Mouse (Mus musculus): ENCODE results near the gene Nup155. TPM values are rescaled to one million over a fixed set of nuclear protein-coding genes. Genes with fewer than 3 reads are reported as not detected.
A peak's percentile ranks its signal among the peaks of the same experiment; 100 is the strongest.
"Not testable (repeated sequence)": the region's sequence is repeated elsewhere in the genome, so short reads cannot be mapped to it uniquely, and the experiment has no call there.

Nup155 gene
- polyA plus RNA-seq, 1 experiment = 17.1 TPM

DNA sequence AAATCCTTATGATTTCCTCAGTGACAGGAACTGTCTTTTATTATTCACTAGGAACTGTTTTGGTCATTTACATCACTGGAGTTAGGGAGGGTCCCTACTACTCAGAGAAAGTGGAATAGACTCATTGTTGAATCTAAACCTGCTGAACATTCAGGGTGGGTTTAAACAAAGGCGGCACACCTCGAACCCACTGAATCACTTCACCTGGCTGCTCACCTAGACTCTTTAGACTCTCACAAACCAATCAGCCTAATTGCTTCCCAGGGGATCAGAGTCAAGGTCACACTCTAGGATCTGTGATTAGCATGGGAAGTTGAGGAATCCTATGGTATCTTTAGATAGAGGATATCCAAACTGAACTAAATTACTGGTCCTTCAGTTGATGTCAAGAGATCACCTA lies 18.4 kb upstream of the Nup155 start:
- Histone ChIP-seq H3K36me3 (ENCODE audit: control insufficient read depth, insufficient read depth, low read length) (peaks cover 15% of the 10 kb centered on the region; the same call in 1 of the 2 replicates), H3K4me1 (replicated peaks; ENCODE audit: control insufficient read depth, insufficient read depth, low read length) (no peaks in the 10 kb centered on the region), H3K27me3 (ENCODE audit: control insufficient read depth, insufficient read depth, low read length) (no peaks in the 10 kb centered on the region), H3K27ac (ENCODE audit: control insufficient read depth, insufficient read depth, low read length) (no peak overlapping the region), H3K4me3 (ENCODE audit: control insufficient read depth, insufficient read depth, low read length) (no peak overlapping the region)
- TF ChIP-seq POLR2A (IDR thresholded peaks at IDR 0.05; ENCODE audit: control insufficient read depth, extremely low read depth, insufficient read depth, low read length, poor library complexity) = no peak
- TF ChIP-seq CTCF (IDR thresholded peaks at IDR 0.05; ENCODE audit: borderline replicate concordance, control insufficient read depth, extremely low read depth, insufficient read depth, low read length, poor library complexity) = no peak
- WGBS = 98% methylated on average over 2 of the region's 2 CpGs
- no peak for DNase-seq

DNA sequence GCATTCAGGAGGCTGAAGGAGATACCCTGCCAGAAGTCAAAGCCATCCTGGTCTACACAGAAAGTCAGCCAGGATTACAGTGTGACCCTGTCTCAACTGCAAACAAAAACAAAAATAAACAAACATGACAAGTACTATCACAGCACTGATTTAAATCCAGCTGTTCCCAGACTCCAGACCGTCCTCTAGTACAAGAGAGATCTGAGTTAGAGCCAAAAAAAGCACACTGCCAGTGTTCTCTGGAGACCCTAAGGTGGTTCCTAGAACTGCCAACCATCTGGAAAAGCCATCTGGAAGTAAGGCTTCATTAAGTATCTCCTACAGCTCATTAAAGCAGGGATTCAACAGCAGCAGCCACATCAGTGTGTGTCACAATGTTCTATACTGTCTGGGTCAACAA lies 16.4 kb upstream of the Nup155 start:
- peaks cover 21% of the 10 kb centered on the region; the same call in 1 of the 2 replicates for H3K36me3 ChIP-seq (ENCODE audit: control insufficient read depth, insufficient read depth, low read length)
- WGBS = 100% methylated on average over 1 of the region's 1 CpGs
- H3K4me3 ChIP-seq (ENCODE audit: control insufficient read depth, insufficient read depth, low read length); DNase-seq; H3K27ac ChIP-seq (ENCODE audit: control insufficient read depth, insufficient read depth, low read length); H3K27me3 ChIP-seq (ENCODE audit: control insufficient read depth, insufficient read depth, low read length); H3K4me1 ChIP-seq (replicated peaks; ENCODE audit: control insufficient read depth, insufficient read depth, low read length): not testable (repeated sequence)

- Histone ChIP-seq H3K4me3 (ENCODE audit: control insufficient read depth, insufficient read depth, low read length) (no peak overlapping the region), H3K27me3 (ENCODE audit: control insufficient read depth, insufficient read depth, low read length) (no peaks in the 10 kb centered on the region), H3K27ac (ENCODE audit: control insufficient read depth, insufficient read depth, low read length) (no peak overlapping the region), H3K4me1 (replicated peaks; ENCODE audit: control insufficient read depth, insufficient read depth, low read length) (peaks cover 2% of the 10 kb centered on the region), H3K36me3 (ENCODE audit: control insufficient read depth, insufficient read depth, low read length) (peaks cover 18% of the 10 kb centered on the region; the same call in 1 of the 2 replicates)
- peak; percentile 83 for DNase-seq
- 34% methylated on average over 7 of the region's 7 CpGs for WGBS
- no peak for TF ChIP-seq CTCF (IDR thresholded peaks at IDR 0.05; ENCODE audit: borderline replicate concordance, control insufficient read depth, extremely low read depth, insufficient read depth, low read length, poor library complexity)
- no peak for TF ChIP-seq POLR2A (IDR thresholded peaks at IDR 0.05; ENCODE audit: control insufficient read depth, extremely low read depth, insufficient read depth, low read length, poor library complexity)
These were observed 11.2 kb upstream of the Nup155 start for GRCm38 (mm10) chr15:8097853-8098252.

DNA sequence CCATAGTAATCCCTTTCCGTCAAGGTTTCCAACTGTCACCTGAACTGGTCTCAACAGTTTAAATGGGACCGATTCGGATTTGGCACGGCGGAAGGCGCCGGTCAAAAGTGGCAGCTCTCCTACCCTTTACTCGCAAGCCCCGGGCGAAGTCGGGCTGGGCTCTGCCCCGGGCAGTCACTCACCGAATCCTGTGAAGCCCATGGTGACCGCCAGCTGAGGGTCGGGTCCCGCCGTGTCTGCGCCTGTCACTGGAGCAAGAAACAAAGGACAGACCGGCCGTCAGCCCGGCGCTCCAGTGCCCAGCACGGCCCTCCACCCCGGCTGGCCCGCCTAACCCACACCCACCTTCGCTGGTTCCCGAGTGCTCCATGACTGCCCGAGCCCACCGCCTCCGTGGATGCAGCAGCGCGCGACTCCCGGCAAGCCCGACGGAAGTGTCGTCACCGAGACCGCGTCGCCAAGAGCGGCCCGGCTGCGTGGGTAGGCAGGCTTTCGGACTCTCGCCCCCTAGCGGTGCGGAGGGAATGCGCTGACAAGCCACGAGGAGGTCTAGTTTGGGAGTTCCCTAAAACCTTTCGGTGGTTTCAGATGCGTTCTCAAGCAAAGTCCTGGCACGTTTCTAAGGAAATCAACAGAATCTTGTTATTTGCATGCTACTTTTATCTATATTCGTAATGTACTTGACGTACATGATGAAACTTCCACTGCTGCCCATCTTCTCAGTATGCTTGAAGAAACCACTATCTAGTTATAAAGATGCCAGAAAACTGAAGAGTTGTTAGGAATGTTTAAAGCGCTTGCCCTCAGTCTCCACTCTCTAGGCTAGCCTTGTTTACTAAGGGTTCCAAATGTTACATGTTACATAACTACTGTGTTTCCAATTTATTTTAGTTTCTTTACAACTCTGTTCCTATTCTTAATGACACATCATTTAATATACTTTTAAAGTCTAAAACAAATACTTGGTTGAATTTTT lies 10.0 kb upstream of the Nup155 start, which contains the start of gene Wdr70:
Gene Wdr70 (minus strand): TSS at position 436 of the 976 bp plus-strand sequence.
- DNase-seq = peak; percentile 96
- WGBS = 2% methylated on average over 56 of the region's 56 CpGs
- peak; percentile 51; the same call in 1 of the 2 replicates for TF ChIP-seq POLR2A (IDR thresholded peaks at IDR 0.05; ENCODE audit: control insufficient read depth, extremely low read depth, insufficient read depth, low read length, poor library complexity)
- TF ChIP-seq CTCF (IDR thresholded peaks at IDR 0.05; ENCODE audit: borderline replicate concordance, control insufficient read depth, extremely low read depth, insufficient read depth, low read length, poor library complexity) = peak; percentile 95
- Histone ChIP-seq H3K27me3 (ENCODE audit: control insufficient read depth, insufficient read depth, low read length) (no peaks in the 10 kb centered on the region), H3K4me3 (ENCODE audit: control insufficient read depth, insufficient read depth, low read length) (peak within 1 kb of the TSS; percentile 99), H3K27ac (ENCODE audit: control insufficient read depth, insufficient read depth, low read length) (no peak within 1 kb of the TSS), H3K4me1 (replicated peaks; ENCODE audit: control insufficient read depth, insufficient read depth, low read length) (peaks cover 2% of the 10 kb centered on the region), H3K36me3 (ENCODE audit: control insufficient read depth, insufficient read depth, low read length) (peaks cover 11% of the 10 kb centered on the region; the same call in 1 of the 2 replicates)

DNA sequence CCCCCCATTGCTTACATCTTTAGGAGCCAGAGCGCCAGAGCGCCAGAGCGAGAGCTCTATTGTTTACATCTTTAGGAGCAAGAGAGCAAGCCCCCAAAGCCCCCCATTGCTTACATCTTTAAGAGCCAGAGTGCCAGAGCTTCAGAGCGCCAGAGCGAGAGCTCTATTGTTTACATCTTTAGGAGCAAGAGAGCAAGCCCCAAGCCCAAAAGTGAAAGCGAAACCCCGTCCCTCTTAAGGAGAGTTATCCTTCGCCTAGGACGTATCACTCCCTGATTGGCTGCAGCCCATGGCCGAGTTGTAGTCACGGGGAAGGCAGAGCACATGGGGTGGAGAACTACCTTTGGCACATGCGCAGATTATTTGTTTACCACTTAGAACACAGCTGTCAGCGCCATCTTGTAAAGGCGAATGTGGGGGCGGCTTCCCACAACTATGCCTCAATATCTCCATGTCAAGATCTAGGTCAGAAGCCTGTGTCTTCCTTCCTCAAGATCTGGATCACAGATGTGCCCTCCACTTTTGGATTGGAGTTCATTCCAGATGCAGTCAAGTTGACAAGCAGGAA lies 7.0 kb upstream of the Nup155 start:
- H3K4me1 ChIP-seq (replicated peaks; ENCODE audit: control insufficient read depth, insufficient read depth, low read length); H3K4me3 ChIP-seq (ENCODE audit: control insufficient read depth, insufficient read depth, low read length); H3K36me3 ChIP-seq (ENCODE audit: control insufficient read depth, insufficient read depth, low read length); DNase-seq; H3K27ac ChIP-seq (ENCODE audit: control insufficient read depth, insufficient read depth, low read length); H3K27me3 ChIP-seq (ENCODE audit: control insufficient read depth, insufficient read depth, low read length): not testable (repeated sequence)
- WGBS = 97% methylated on average over 15 of the region's 15 CpGs

- H3K4me1 ChIP-seq (replicated peaks; ENCODE audit: control insufficient read depth, insufficient read depth, low read length) = peaks cover 8% of the 10 kb centered on the region
- no peak overlapping the region for H3K27ac ChIP-seq (ENCODE audit: control insufficient read depth, insufficient read depth, low read length)
- WGBS = 58% methylated on average over 19 of the region's 19 CpGs
- TF ChIP-seq CTCF (IDR thresholded peaks at IDR 0.05; ENCODE audit: borderline replicate concordance, control insufficient read depth, extremely low read depth, insufficient read depth, low read length, poor library complexity) (no peak), POLR2A (IDR thresholded peaks at IDR 0.05; ENCODE audit: control insufficient read depth, extremely low read depth, insufficient read depth, low read length, poor library complexity) (no peak)
- DNase-seq = no peak
- peaks cover 8% of the 10 kb centered on the region for H3K36me3 ChIP-seq (ENCODE audit: control insufficient read depth, insufficient read depth, low read length)
- no peaks in the 10 kb centered on the region for H3K27me3 ChIP-seq (ENCODE audit: control insufficient read depth, insufficient read depth, low read length)
- peak overlapping the region; percentile 98 for H3K4me3 ChIP-seq (ENCODE audit: control insufficient read depth, insufficient read depth, low read length)
These were observed 610 bp upstream of the Nup155 start for GRCm38 (mm10) chr15:8108360-8108965.

Data from thymus, adult 2 months (tissue).